Mouse (Mus musculus): Measurements from ENCODE around the gene Lcn6. TPM values are rescaled to one million over a fixed set of nuclear protein-coding genes. Genes with fewer than 3 reads are reported as not detected.
"Not testable (repeated sequence)": the region's sequence is repeated elsewhere in the genome, so short reads cannot be mapped to it uniquely, and the experiment has no call there.

Gene Lcn6
- polyA plus RNA-seq, 1 experiment from 2014 or later: not detected

GRCm38 (mm10) chr2:25709056-25709455, 32.5 kb downstream of the Lcn6 start:
- H3K36me3 ChIP-seq (ENCODE audit: control insufficient read depth, insufficient read depth, low read length); H3K4me1 ChIP-seq (replicated peaks; ENCODE audit: control insufficient read depth, insufficient read depth, low read length); DNase-seq (ENCODE audit: low spot score); H3K9me3 ChIP-seq (ENCODE audit: control insufficient read depth, low read length); ATAC-seq (ENCODE audit: low FRiP score); H3K4me3 ChIP-seq (ENCODE audit: low read depth, low read length); H3K27ac ChIP-seq (ENCODE audit: low read depth, low read length); H3K9ac ChIP-seq (ENCODE audit: low read depth, low read length); H3K27me3 ChIP-seq (ENCODE audit: control insufficient read depth, insufficient read depth, low read length); H3K4me2 ChIP-seq (replicated peaks; ENCODE audit: low read depth, low read length): not testable (repeated sequence)
- WGBS: 92% methylated on average over 1 of the region's 1 CpGs

GRCm38 (mm10) chr2:25709791-25710190, 33.2 kb downstream of the Lcn6 start:
- not testable (repeated sequence) for H3K36me3 ChIP-seq (ENCODE audit: control insufficient read depth, insufficient read depth, low read length); H3K4me1 ChIP-seq (replicated peaks; ENCODE audit: control insufficient read depth, insufficient read depth, low read length); H3K9me3 ChIP-seq (ENCODE audit: control insufficient read depth, low read length); H3K4me3 ChIP-seq (ENCODE audit: low read depth, low read length); H3K27ac ChIP-seq (ENCODE audit: low read depth, low read length); ATAC-seq (ENCODE audit: low FRiP score); H3K9ac ChIP-seq (ENCODE audit: low read depth, low read length); H3K4me2 ChIP-seq (replicated peaks; ENCODE audit: low read depth, low read length); H3K27me3 ChIP-seq (ENCODE audit: control insufficient read depth, insufficient read depth, low read length); DNase-seq (ENCODE audit: low spot score)
- 71% methylated on average over 2 of the region's 2 CpGs for WGBS

- not testable (repeated sequence) for H3K4me2 ChIP-seq (replicated peaks; ENCODE audit: low read depth, low read length); H3K36me3 ChIP-seq (ENCODE audit: control insufficient read depth, insufficient read depth, low read length); H3K4me1 ChIP-seq (replicated peaks; ENCODE audit: control insufficient read depth, insufficient read depth, low read length); H3K9me3 ChIP-seq (ENCODE audit: control insufficient read depth, low read length); H3K9ac ChIP-seq (ENCODE audit: low read depth, low read length); H3K27me3 ChIP-seq (ENCODE audit: control insufficient read depth, insufficient read depth, low read length); H3K4me3 ChIP-seq (ENCODE audit: low read depth, low read length); ATAC-seq (ENCODE audit: low FRiP score); DNase-seq (ENCODE audit: low spot score); H3K27ac ChIP-seq (ENCODE audit: low read depth, low read length)
- WGBS: 31% methylated on average over 3 of the region's 3 CpGs
Observed at GRCm38 (mm10) chr2:25711641-25712040, 35.1 kb downstream of the Lcn6 start.

GRCm38 (mm10) chr2:25717222-25717621, 40.6 kb downstream of the Lcn6 start:
- no peaks in the 10 kb centered on the region for H3K4me1 ChIP-seq (replicated peaks; ENCODE audit: control insufficient read depth, insufficient read depth, low read length)
- H3K4me3 ChIP-seq (ENCODE audit: low read depth, low read length): no peak overlapping the region
- no peak overlapping the region for H3K27ac ChIP-seq (ENCODE audit: low read depth, low read length)
- no peak for DNase-seq (ENCODE audit: low spot score)
- H3K27me3 ChIP-seq (ENCODE audit: control insufficient read depth, insufficient read depth, low read length): no peaks in the 10 kb centered on the region
- no peak overlapping the region for H3K9ac ChIP-seq (ENCODE audit: low read depth, low read length)
- H3K4me2 ChIP-seq (replicated peaks; ENCODE audit: low read depth, low read length): no peak overlapping the region
- ATAC-seq (ENCODE audit: low FRiP score): no peak
- no peaks in the 10 kb centered on the region for H3K9me3 ChIP-seq (ENCODE audit: control insufficient read depth, low read length)
- H3K36me3 ChIP-seq (ENCODE audit: control insufficient read depth, insufficient read depth, low read length): no peaks in the 10 kb centered on the region

Other genes with a start within 250 kb of the Lcn6 start
- gene Abca2, start 248.1 kb upstream of the Lcn6 start, polyA plus RNA-seq (2014; fragmentation: Nextera tagmentation; extraction: Ambion mirVana): 3.5 and 3.7 TPM in 2 replicates
- gene Clic3, start 219.9 kb upstream of the Lcn6 start, polyA plus RNA-seq (2014; fragmentation: Nextera tagmentation; extraction: Ambion mirVana): 0.57 TPM in 1 of 2 replicates, not detected in the other
- gene Paxx, start 215.7 kb upstream of the Lcn6 start, polyA plus RNA-seq (2014; fragmentation: Nextera tagmentation; extraction: Ambion mirVana): 27.6 and 28.0 TPM in 2 replicates
- gene Ptgds, start 206.7 kb upstream of the Lcn6 start, polyA plus RNA-seq (2014; fragmentation: Nextera tagmentation; extraction: Ambion mirVana): 0.39 and 0.64 TPM in 2 replicates
- gene Lcn12, start 182.9 kb upstream of the Lcn6 start, polyA plus RNA-seq (2014; fragmentation: Nextera tagmentation; extraction: Ambion mirVana): not detected in 2 replicates
- 64.2 and 75.3 TPM in 2 replicates for gene Fbxw5, start 176.0 kb upstream of the Lcn6 start, polyA plus RNA-seq (2014; fragmentation: Nextera tagmentation; extraction: Ambion mirVana)
- gene C8g, start 175.1 kb upstream of the Lcn6 start, polyA plus RNA-seq (2014; fragmentation: Nextera tagmentation; extraction: Ambion mirVana): 4.0 and 6.1 TPM in 2 replicates
- 25.3 and 32.3 TPM in 2 replicates for gene Traf2, start 129.8 kb upstream of the Lcn6 start, polyA plus RNA-seq (2014; fragmentation: Nextera tagmentation; extraction: Ambion mirVana)
- gene Edf1, start 118.9 kb upstream of the Lcn6 start, polyA plus RNA-seq (2014; fragmentation: Nextera tagmentation; extraction: Ambion mirVana): 380 and 436 TPM in 2 replicates
- 3.0 and 4.2 TPM in 2 replicates for gene Mamdc4, start 101.9 kb upstream of the Lcn6 start, polyA plus RNA-seq (2014; fragmentation: Nextera tagmentation; extraction: Ambion mirVana)
- gene Phpt1, start 101.6 kb upstream of the Lcn6 start, polyA plus RNA-seq (2014; fragmentation: Nextera tagmentation; extraction: Ambion mirVana): 161 and 167 TPM in 2 replicates
- 0.38 and 0.59 TPM in 2 replicates for gene Ajm1, start 95.0 kb upstream of the Lcn6 start, polyA plus RNA-seq (2014; fragmentation: Nextera tagmentation; extraction: Ambion mirVana)
- gene Rabl6, start 68.3 kb upstream of the Lcn6 start, polyA plus RNA-seq (2014; fragmentation: Nextera tagmentation; extraction: Ambion mirVana): 53.3 and 55.3 TPM in 2 replicates
- gene Ccdc183, start 59.1 kb upstream of the Lcn6 start, polyA plus RNA-seq (2014; fragmentation: Nextera tagmentation; extraction: Ambion mirVana): 0.14 and 0.22 TPM in 2 replicates
- gene Tmem141, start 54.8 kb upstream of the Lcn6 start, polyA plus RNA-seq (2014; fragmentation: Nextera tagmentation; extraction: Ambion mirVana): 17.6 and 18.0 TPM in 2 replicates
- 0.57 and 0.82 TPM in 2 replicates for gene Fcna, start 48.8 kb upstream of the Lcn6 start, polyA plus RNA-seq (2014; fragmentation: Nextera tagmentation; extraction: Ambion mirVana)
- not detected in 2 replicates for gene Lcn8, start 23.7 kb upstream of the Lcn6 start, polyA plus RNA-seq (2014; fragmentation: Nextera tagmentation; extraction: Ambion mirVana)
- gene Lcn5, start 18.8 kb upstream of the Lcn6 start, polyA plus RNA-seq (2014; fragmentation: Nextera tagmentation; extraction: Ambion mirVana): not detected in 2 replicates
- 0.20 TPM in 1 of 2 replicates, not detected in the other for gene Lcn10, start 5.9 kb downstream of the Lcn6 start, polyA plus RNA-seq (2014; fragmentation: Nextera tagmentation; extraction: Ambion mirVana)
- not detected in 2 replicates for gene Obp2a, start 23.3 kb downstream of the Lcn6 start, polyA plus RNA-seq (2014; fragmentation: Nextera tagmentation; extraction: Ambion mirVana)
- gene Bmyc, start 30.0 kb downstream of the Lcn6 start, polyA plus RNA-seq (2014; fragmentation: Nextera tagmentation; extraction: Ambion mirVana): 65.1 and 71.6 TPM in 2 replicates
- gene Obp2b, start 60.2 kb downstream of the Lcn6 start, polyA plus RNA-seq (2014; fragmentation: Nextera tagmentation; extraction: Ambion mirVana): not detected in 2 replicates
- not detected in 2 replicates for gene Lcn3, start 88.8 kb downstream of the Lcn6 start, polyA plus RNA-seq (2014; fragmentation: Nextera tagmentation; extraction: Ambion mirVana)
- gene Lcn11, start 100.2 kb downstream of the Lcn6 start, polyA plus RNA-seq (2014; fragmentation: Nextera tagmentation; extraction: Ambion mirVana): not detected in 2 replicates
- gene Gm13539, start 105.5 kb downstream of the Lcn6 start, polyA plus RNA-seq (2014; fragmentation: Nextera tagmentation; extraction: Ambion mirVana): not detected in 2 replicates
- not detected in 2 replicates for gene Glt6d1, start 139.1 kb downstream of the Lcn6 start, polyA plus RNA-seq (2014; fragmentation: Nextera tagmentation; extraction: Ambion mirVana)
- gene Lcn9, start 146.4 kb downstream of the Lcn6 start, polyA plus RNA-seq (2014; fragmentation: Nextera tagmentation; extraction: Ambion mirVana): not detected in 2 replicates
- gene Sohlh1, start 170.5 kb downstream of the Lcn6 start, polyA plus RNA-seq (2014; fragmentation: Nextera tagmentation; extraction: Ambion mirVana): not detected in 2 replicates
- 0.64 and 0.86 TPM in 2 replicates for gene Kcnt1, start 186.9 kb downstream of the Lcn6 start, polyA plus RNA-seq (2014; fragmentation: Nextera tagmentation; extraction: Ambion mirVana)

Measured in hindbrain, embryonic 11.5 days (tissue).